Mouse (Mus musculus) kidney, adult 2 months (tissue): Measurements from ENCODE around the gene Acsf2. TPM values are rescaled to one million over a fixed set of nuclear protein-coding genes. Genes with fewer than 3 reads are reported as not detected.

Experiments
- DNase-seq: peaks from one replicate; pipeline ENCODE4 v3.0.0; 2021
- H3K27ac ChIP-seq: fragments of 200-500 bp; 2 replicates; pipeline ENCODE4 v1.5.1; 2012; ENCODE audit warnings: low read depth, low read length, control low read depth, inconsistent platforms; ENCODE audit not compliant: insufficient read depth
- H3K27me3 ChIP-seq: fragments of 200-500 bp; replicated peaks from 2 replicates; pipeline ENCODE4 v1.6.1; 2012; ENCODE audit warnings: mild to moderate bottlenecking, moderate library complexity, low read length, inconsistent platforms; ENCODE audit not compliant: control insufficient read depth, insufficient read depth
- H3K36me3 ChIP-seq: fragments of 200-500 bp; 2 replicates; pipeline ENCODE4 v1.6.1; 2012; ENCODE audit warnings: mild to moderate bottlenecking, moderate library complexity, low read length, inconsistent platforms; ENCODE audit not compliant: control insufficient read depth, insufficient read depth
- H3K4me1 ChIP-seq: fragments of 200-500 bp; 2 replicates; pipeline ENCODE4 v1.6.1; 2011; ENCODE audit warnings: low read length; ENCODE audit not compliant: control insufficient read depth, insufficient read depth
- H3K4me3 ChIP-seq: fragments of 200-500 bp; 2 replicates; pipeline ENCODE4 v1.5.1; 2011; ENCODE audit warnings: mild to moderate bottlenecking, low read depth, low read length, control low read depth; ENCODE audit not compliant: insufficient read depth
- CTCF ChIP-seq: fragments of 200-500 bp; conservative IDR thresholded peaks from 2 replicates; pipeline ENCODE4 v1.5.1; 2011; ENCODE audit warnings: low read depth, mild to moderate bottlenecking, control low read depth, low read length, moderate library complexity, mixed read lengths; ENCODE audit not compliant: insufficient read depth, insufficient read length
- POLR2A ChIP-seq: fragments of 200-500 bp; IDR thresholded peaks from one replicate; pipeline ENCODE4 v1.6.1; 2011; ENCODE audit warnings: low read depth, low read length, control low read depth
- WGBS: fragments of 180-500 bp; shearing (Covaris S2); methylation state at CpG from one replicate; pipeline ENCODE4 v1.1.7; 2018; 5-methylcytosine and 5-hydroxymethylcytosine counted together
- polyA plus RNA-seq: library from polyadenylated mRNA; depleted of rRNA; stranded (reverse); fragments of >200 nt; gene quantifications from 2 replicates; pipeline ENCODE4 v1.2.3, GENCODE M21; 2012

The Acsf2 gene
- polyA plus RNA-seq, 1 experiment, result 36.2 TPM

- TF ChIP-seq CTCF, result no peak
- no peak for TF ChIP-seq POLR2A
- no peaks in the 10 kb centered on the region for H3K36me3 ChIP-seq
- no peak overlapping the region for H3K4me3 ChIP-seq
- no peak for DNase-seq
- peaks cover 2% of the 10 kb centered on the region; the same call in 1 of the 2 replicates for H3K4me1 ChIP-seq
- WGBS, result 43% methylated on average over 4 of the region's 4 CpGs
- H3K27me3 ChIP-seq, result no peaks in the 10 kb centered on the region
- H3K27ac ChIP-seq, result no peak overlapping the region
Observed at GRCm38 (mm10) chr11:94615494-94615893, 13.8 kb upstream of the Acsf2 start.

GRCm38 (mm10) chr11:94614603-94615002 is 12.9 kb upstream of the Acsf2 start:
- H3K36me3 ChIP-seq, result no peaks in the 10 kb centered on the region
- 48% methylated on average over 4 of the region's 4 CpGs for WGBS
- no peak for DNase-seq
- H3K27ac ChIP-seq, result no peak overlapping the region
- no peaks in the 10 kb centered on the region for H3K27me3 ChIP-seq
- H3K4me1 ChIP-seq, result peaks cover 2% of the 10 kb centered on the region; the same call in 1 of the 2 replicates
- no peak overlapping the region for H3K4me3 ChIP-seq
- TF ChIP-seq CTCF (no peak), POLR2A (no peak)

- H3K27ac ChIP-seq, result 0 out of 2 replicates have a peak overlapping the region, but pooled peaks have one; percentile 30
- 65% methylated on average over 4 of the region's 4 CpGs for WGBS
- TF ChIP-seq CTCF, result no peak
- H3K4me1 ChIP-seq, result peaks cover 2% of the 10 kb centered on the region; the same call in 1 of the 2 replicates
- no peak for DNase-seq
- H3K4me3 ChIP-seq, result no peak overlapping the region
- no peaks in the 10 kb centered on the region for H3K27me3 ChIP-seq
- no peaks in the 10 kb centered on the region for H3K36me3 ChIP-seq
Observed at GRCm38 (mm10) chr11:94610744-94611740, 9.4 kb upstream of the Acsf2 start.

- Histone ChIP-seq H3K27me3 (no peaks in the 10 kb centered on the region), H3K4me1 (peaks cover 10% of the 10 kb centered on the region; the same call in 1 of the 2 replicates), H3K36me3 (no peaks in the 10 kb centered on the region), H3K4me3 (no peak overlapping the region), H3K27ac (no peak overlapping the region)
- 73% methylated on average over 11 of the region's 11 CpGs for WGBS
- TF ChIP-seq POLR2A, result no peak
- TF ChIP-seq CTCF, result no peak
- no peak for DNase-seq
Observed at GRCm38 (mm10) chr11:94602356-94602955, 785 bp upstream of the Acsf2 start.

GRCm38 (mm10) chr11:94600447-94600846 is 1.2 kb downstream of the Acsf2 start:
- Histone ChIP-seq H3K27me3 (no peaks in the 10 kb centered on the region), H3K4me3 (no peak overlapping the region), H3K4me1 (peaks cover 16% of the 10 kb centered on the region; the same call in 1 of the 2 replicates), H3K36me3 (no peaks in the 10 kb centered on the region), H3K27ac (no peak overlapping the region)
- no peak for TF ChIP-seq CTCF
- no peak for DNase-seq
- 91% methylated on average over 7 of the region's 7 CpGs for WGBS

- no peak overlapping the region for H3K4me3 ChIP-seq
- no peaks in the 10 kb centered on the region for H3K27me3 ChIP-seq
- no peak overlapping the region for H3K27ac ChIP-seq
- TF ChIP-seq POLR2A (no peak), CTCF (peak; percentile 56)
- H3K36me3 ChIP-seq, result no peaks in the 10 kb centered on the region
- 59% methylated on average over 6 of the region's 6 CpGs for WGBS
- peaks cover 16% of the 10 kb centered on the region; the same call in 1 of the 2 replicates for H3K4me1 ChIP-seq
- no peak for DNase-seq
Observed at GRCm38 (mm10) chr11:94598437-94599120, 3.1 kb downstream of the Acsf2 start.

- H3K4me1 ChIP-seq, result peaks cover 14% of the 10 kb centered on the region; the same call in 1 of the 2 replicates
- TF ChIP-seq CTCF (no peak), POLR2A (no peak)
- DNase-seq, result peak; percentile 92
- H3K27ac ChIP-seq, result no peak overlapping the region
- H3K4me3 ChIP-seq, result no peak overlapping the region
- 12% methylated on average over 4 of the region's 4 CpGs for WGBS
- no peaks in the 10 kb centered on the region for H3K36me3 ChIP-seq
- no peaks in the 10 kb centered on the region for H3K27me3 ChIP-seq
Observed at GRCm38 (mm10) chr11:94597319-94597718, 4.4 kb downstream of the Acsf2 start.
